Mouse (Mus musculus): ENCODE results near the gene Rasl11a. TPM values are rescaled to one million over a fixed set of nuclear protein-coding genes. Genes with fewer than 3 reads are reported as not detected.

Gene Rasl11a
- polyA plus RNA-seq, 1 experiment from 2014 or later = 3.0 TPM

DNA sequence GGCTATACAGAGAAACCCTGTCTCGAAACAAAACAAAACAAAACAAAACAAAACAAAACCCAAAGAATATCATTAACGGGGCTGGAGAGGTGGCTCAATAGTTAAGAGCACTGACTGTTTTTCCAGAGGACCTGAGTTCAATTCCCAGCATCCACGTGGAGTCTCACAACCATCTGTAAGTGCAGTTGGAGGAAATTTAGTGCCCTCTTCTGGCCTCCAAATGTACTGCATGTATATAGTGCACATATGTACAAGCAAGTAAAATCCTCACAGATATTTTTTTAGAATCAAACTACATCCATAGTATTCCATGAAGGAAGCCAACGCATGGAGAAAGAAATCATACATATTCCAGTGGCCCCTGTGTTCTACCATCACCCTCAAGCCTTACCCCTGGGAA is 31.4 kb upstream of the Rasl11a start:
- Histone ChIP-seq H3K27me3 (ENCODE audit: insufficient read depth, low read length) (no peaks in the 10 kb centered on the region), H3K9ac (replicated peaks) (no peak overlapping the region), H3K36me3 (replicated peaks; ENCODE audit: insufficient read depth, low read length) (no peaks in the 10 kb centered on the region), H3K27ac (ENCODE audit: low read depth) (no peak overlapping the region), H3K4me2 (ENCODE audit: low read depth, low read length) (no peak overlapping the region), H3K9me3 (ENCODE audit: low read length) (no peaks in the 10 kb centered on the region), H3K4me3 (ENCODE audit: low read depth, low read length) (no peak overlapping the region), H3K4me1 (ENCODE audit: insufficient read depth) (no peaks in the 10 kb centered on the region)
- ATAC-seq (no peak), DNase-seq (no peak)
- 82% methylated on average over 4 of the region's 4 CpGs for WGBS (ENCODE audit: insufficient replicate concordance)
- no peak for TF ChIP-seq EP300 (IDR thresholded peaks at IDR 0.05; ENCODE audit: low read depth)
- TF ChIP-seq CTCF (IDR thresholded peaks at IDR 0.05; ENCODE audit: low read depth) = peak; percentile 27; the same call in 1 of the 2 replicates

DNA sequence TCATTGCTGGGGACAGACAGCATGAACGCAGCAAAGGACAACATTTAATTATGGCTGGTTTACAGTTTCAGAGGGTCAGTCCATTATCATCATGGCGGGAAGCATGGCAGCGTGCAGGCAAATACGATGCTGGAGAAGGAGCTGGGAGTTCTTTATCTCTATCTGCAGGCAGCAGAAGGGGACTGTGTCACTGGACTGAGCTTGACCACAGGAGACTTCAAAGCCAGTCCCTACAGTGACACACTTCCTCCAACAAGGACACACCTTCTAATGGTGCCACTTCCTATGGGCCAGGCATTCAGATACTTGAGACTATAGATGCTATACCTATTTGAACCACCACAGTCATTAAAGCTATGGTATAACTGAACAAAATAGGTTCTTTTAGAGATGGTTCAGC is 29.5 kb upstream of the Rasl11a start:
- Histone ChIP-seq H3K36me3 (replicated peaks; ENCODE audit: insufficient read depth, low read length) (no peaks in the 10 kb centered on the region), H3K9me3 (ENCODE audit: low read length) (no peaks in the 10 kb centered on the region), H3K4me3 (ENCODE audit: low read depth, low read length) (no peak overlapping the region), H3K4me1 (ENCODE audit: insufficient read depth) (no peaks in the 10 kb centered on the region), H3K27me3 (ENCODE audit: insufficient read depth, low read length) (no peaks in the 10 kb centered on the region), H3K27ac (ENCODE audit: low read depth) (no peak overlapping the region), H3K9ac (replicated peaks) (no peak overlapping the region), H3K4me2 (ENCODE audit: low read depth, low read length) (no peak overlapping the region)
- WGBS (ENCODE audit: insufficient replicate concordance) = 69% methylated on average over 4 of the region's 4 CpGs
- ATAC-seq (no peak), DNase-seq (no peak)
- TF ChIP-seq EP300 (IDR thresholded peaks at IDR 0.05; ENCODE audit: low read depth) (no peak), CTCF (IDR thresholded peaks at IDR 0.05; ENCODE audit: low read depth) (no peak)

DNA sequence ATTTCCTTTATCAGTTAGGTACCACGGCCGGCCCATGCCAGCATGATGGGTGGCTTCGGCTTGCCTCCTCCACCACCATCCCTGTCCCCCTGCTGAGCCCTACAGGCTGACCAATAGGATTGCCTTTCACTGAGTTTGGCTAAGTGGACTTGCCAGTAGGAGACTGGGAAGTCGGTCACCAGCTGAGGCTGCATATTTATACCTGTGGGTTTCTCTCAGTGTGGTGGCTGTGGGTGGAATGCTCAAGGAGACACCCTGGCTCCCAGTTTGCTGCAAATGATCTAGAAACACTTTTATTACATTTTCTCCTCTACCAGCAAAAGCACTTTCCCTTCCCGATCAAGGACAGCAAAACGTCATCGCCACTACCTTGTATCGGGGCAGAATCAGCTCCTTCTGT is 27.3 kb upstream of the Rasl11a start:
- no peak overlapping the region for H3K9ac ChIP-seq (replicated peaks)
- ATAC-seq = no peak
- no peak for TF ChIP-seq EP300 (IDR thresholded peaks at IDR 0.05; ENCODE audit: low read depth)
- TF ChIP-seq CTCF (IDR thresholded peaks at IDR 0.05; ENCODE audit: low read depth) = no peak
- H3K4me3 ChIP-seq (ENCODE audit: low read depth, low read length) = no peak overlapping the region
- no peaks in the 10 kb centered on the region for H3K36me3 ChIP-seq (replicated peaks; ENCODE audit: insufficient read depth, low read length)
- H3K27me3 ChIP-seq (ENCODE audit: insufficient read depth, low read length) = no peaks in the 10 kb centered on the region
- H3K27ac ChIP-seq (ENCODE audit: low read depth) = no peak overlapping the region
- H3K4me1 ChIP-seq (ENCODE audit: insufficient read depth) = no peaks in the 10 kb centered on the region
- 88% methylated on average over 8 of the region's 8 CpGs for WGBS (ENCODE audit: insufficient replicate concordance)
- no peak overlapping the region for H3K4me2 ChIP-seq (ENCODE audit: low read depth, low read length)
- H3K9me3 ChIP-seq (ENCODE audit: low read length) = no peaks in the 10 kb centered on the region
- no peak for DNase-seq

DNA sequence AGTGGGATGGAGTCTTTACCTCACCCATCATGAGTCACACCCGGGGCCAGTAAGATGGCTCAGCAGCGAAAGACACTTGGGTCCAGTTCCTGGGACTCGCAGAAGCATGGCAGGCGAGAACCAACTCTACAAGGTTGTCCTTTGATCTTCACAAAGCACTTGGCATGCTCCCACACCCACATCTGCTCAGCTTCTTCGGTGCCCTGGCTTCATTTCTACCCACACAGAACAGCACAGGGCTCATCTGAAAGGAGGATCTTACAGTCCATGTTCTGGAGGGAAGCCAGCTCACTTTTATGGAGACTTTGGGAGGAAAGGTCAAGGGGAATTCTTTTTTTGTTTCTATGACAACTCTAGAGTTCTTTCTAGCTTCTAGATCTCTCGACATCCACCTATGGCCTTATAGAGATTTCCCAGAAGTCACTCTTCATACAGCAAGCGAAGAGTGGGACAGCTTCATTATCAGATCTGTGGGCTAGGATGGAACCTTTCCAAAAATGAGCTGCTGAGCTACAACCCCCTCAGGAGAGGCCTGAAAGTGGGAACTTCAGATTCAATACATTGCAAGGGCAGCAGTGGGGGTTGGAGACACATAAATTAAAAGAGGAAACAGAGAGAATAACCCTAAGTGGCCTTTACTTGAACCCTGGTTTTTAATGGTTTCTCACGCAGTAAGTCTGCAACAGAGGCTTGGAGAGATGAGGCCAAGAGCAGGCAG is 25.8 kb upstream of the Rasl11a start:
- H3K9me3 ChIP-seq (ENCODE audit: low read length) = no peaks in the 10 kb centered on the region
- H3K27ac ChIP-seq (ENCODE audit: low read depth) = peak overlapping the region; percentile 6; the same call in 1 of the 2 replicates
- H3K9ac ChIP-seq (replicated peaks) = no peak overlapping the region
- no peaks in the 10 kb centered on the region for H3K36me3 ChIP-seq (replicated peaks; ENCODE audit: insufficient read depth, low read length)
- H3K4me2 ChIP-seq (ENCODE audit: low read depth, low read length) = no peak overlapping the region
- 70% methylated on average over 8 of the region's 8 CpGs for WGBS (ENCODE audit: insufficient replicate concordance)
- ATAC-seq (peak; percentile 31; the same call in 1 of the 2 replicates), DNase-seq (no peak)
- no peaks in the 10 kb centered on the region for H3K4me1 ChIP-seq (ENCODE audit: insufficient read depth)
- H3K4me3 ChIP-seq (ENCODE audit: low read depth, low read length) = no peak overlapping the region
- TF ChIP-seq CTCF (IDR thresholded peaks at IDR 0.05; ENCODE audit: low read depth) (no peak), EP300 (IDR thresholded peaks at IDR 0.05; ENCODE audit: low read depth) (no peak)
- no peaks in the 10 kb centered on the region for H3K27me3 ChIP-seq (ENCODE audit: insufficient read depth, low read length)

DNA sequence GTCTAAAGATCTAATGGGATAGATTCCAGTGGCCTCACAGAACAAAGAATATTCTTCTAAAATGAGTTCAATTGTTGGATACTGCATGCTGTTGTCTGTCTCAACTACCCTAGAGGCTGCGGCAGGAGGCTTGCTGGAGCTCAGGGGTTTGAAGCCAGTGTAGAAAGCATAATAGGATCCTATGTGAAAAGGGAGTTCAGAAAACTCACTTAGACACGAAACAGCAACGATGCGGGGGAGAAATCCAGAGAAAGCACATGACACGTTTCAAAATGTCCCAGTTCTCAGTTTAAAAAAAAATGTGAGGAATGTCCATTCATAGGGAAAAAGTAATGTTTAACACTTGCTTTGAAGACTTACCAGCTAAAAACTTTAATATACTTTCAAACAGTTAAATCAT is 21.9 kb upstream of the Rasl11a start:
- H3K4me2 ChIP-seq (ENCODE audit: low read depth, low read length) = no peak overlapping the region
- ATAC-seq (no peak), DNase-seq (no peak)
- H3K27ac ChIP-seq (ENCODE audit: low read depth) = no peak overlapping the region
- H3K4me3 ChIP-seq (ENCODE audit: low read depth, low read length) = no peak overlapping the region
- no peaks in the 10 kb centered on the region for H3K9me3 ChIP-seq (ENCODE audit: low read length)
- 81% methylated on average over 5 of the region's 5 CpGs for WGBS (ENCODE audit: insufficient replicate concordance)
- H3K4me1 ChIP-seq (ENCODE audit: insufficient read depth) = 0 out of 2 replicates have a peak, but pooled peaks cover 6% of the 10 kb centered on the region
- TF ChIP-seq CTCF (IDR thresholded peaks at IDR 0.05; ENCODE audit: low read depth) (no peak), EP300 (IDR thresholded peaks at IDR 0.05; ENCODE audit: low read depth) (no peak)
- no peaks in the 10 kb centered on the region for H3K27me3 ChIP-seq (ENCODE audit: insufficient read depth, low read length)
- H3K9ac ChIP-seq (replicated peaks) = no peak overlapping the region
- H3K36me3 ChIP-seq (replicated peaks; ENCODE audit: insufficient read depth, low read length) = no peaks in the 10 kb centered on the region

DNA sequence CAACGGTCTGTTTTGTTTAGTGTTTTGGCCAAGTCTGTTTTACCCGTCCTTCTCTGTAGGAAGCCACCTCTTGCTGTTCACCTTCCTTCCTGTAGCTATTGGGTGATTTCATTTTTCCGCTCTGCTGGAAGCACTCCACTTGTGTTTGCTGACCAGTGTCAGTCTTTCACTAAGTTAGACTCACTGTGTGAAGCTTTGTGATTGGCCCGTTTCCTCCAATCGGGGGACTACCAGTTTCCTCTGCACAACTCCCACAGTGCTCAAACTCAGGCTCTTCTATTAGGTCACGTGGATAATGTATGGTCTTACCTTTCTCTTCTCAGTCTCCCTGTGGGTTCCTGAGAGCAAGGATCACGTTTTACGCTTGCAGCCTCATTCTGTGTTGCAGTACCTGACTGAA is 15.3 kb upstream of the Rasl11a start:
- WGBS (ENCODE audit: insufficient replicate concordance) = 17% methylated on average over 8 of the region's 8 CpGs
- H3K27ac ChIP-seq (ENCODE audit: low read depth) = peak overlapping the region; percentile 58; the same call in 1 of the 2 replicates
- DNase-seq = peak; percentile 33
- TF ChIP-seq EP300 (IDR thresholded peaks at IDR 0.05; ENCODE audit: low read depth) (no peak), CTCF (IDR thresholded peaks at IDR 0.05; ENCODE audit: low read depth) (no peak)
- peak overlapping the region; percentile 64 for H3K4me2 ChIP-seq (ENCODE audit: low read depth, low read length)
- ATAC-seq = 0 out of 2 replicates have a peak, but pooled peaks have one; percentile 9
- peak overlapping the region; percentile 28 for H3K4me3 ChIP-seq (ENCODE audit: low read depth, low read length)
- no peaks in the 10 kb centered on the region for H3K9me3 ChIP-seq (ENCODE audit: low read length)
- no peak overlapping the region; the same call in 1 of the 2 replicates for H3K9ac ChIP-seq (replicated peaks)
- H3K36me3 ChIP-seq (replicated peaks; ENCODE audit: insufficient read depth, low read length) = peaks cover 5% of the 10 kb centered on the region
- peaks cover 19% of the 10 kb centered on the region for H3K4me1 ChIP-seq (ENCODE audit: insufficient read depth)
- no peaks in the 10 kb centered on the region for H3K27me3 ChIP-seq (ENCODE audit: insufficient read depth, low read length)

Measured in liver, postnatal 0 days (tissue).